11 mouse cellular contexts compared by ENCODE assay signal in genomic region chr13:43200473-43200872, GRCm38 (mm10). TPM values are rescaled to one million over a fixed set of nuclear protein-coding genes. Genes with fewer than 3 reads are reported as not detected.
DNase-seq lines count a peak whose midpoint lies in the region; ATAC-seq and TF ChIP-seq lines count a peak whose summit lies in the region.
"Had no signal": no experiment of that assay in that cellular context is flagged by ENCODE, and none has a peak within 500 bp of the region (broad histone marks: within the 10 kb centered on the region; RNA-seq: fewer than 3 reads in every experiment).

No protein-coding gene starts in this region.

- ATAC-seq in forebrain, embryonic 15.5 days (replicated peaks): 0 out of 2 replicates have a peak, but pooled peaks have one; percentile 16
- ATAC-seq: forebrain, embryonic 13.5 days had no signal

- peaks cover 3% of the 10 kb centered on the region; the same call in 1 of the 2 replicates for H3K36me3 ChIP-seq in forebrain, embryonic 15.5 days
- H3K36me3 ChIP-seq in forebrain, embryonic 10.5 days (replicated peaks): peaks cover 5% of the 10 kb centered on the region; the same call in 1 of the 2 replicates
- H3K36me3 ChIP-seq in E14TG2a.4 (ENCODE audit: insufficient read depth, low read length): peaks cover 72% of the 10 kb centered on the region
- H3K36me3 ChIP-seq: embryonic facial prominence, embryonic 12.5 days had no signal

- H3K4me3 ChIP-seq in forebrain, embryonic 15.5 days: no peak overlapping the region
- no peak overlapping the region for H3K4me3 ChIP-seq in forebrain, embryonic 10.5 days
- H3K4me3 ChIP-seq in layer of hippocampus, adult 2 months: no peak overlapping the region
- peak overlapping the region; percentile 66 for H3K4me3 ChIP-seq in E14TG2a.4 (replicated peaks; ENCODE audit: low read length)
- H3K4me3 ChIP-seq: embryonic facial prominence, embryonic 12.5 days; forebrain, embryonic 13.5 days had no signal

- DNase-seq in forebrain, embryonic 10.5 days (ENCODE audit: extremely low spot score, low spot score): no peak
- DNase-seq in layer of hippocampus, adult 2 months (ENCODE audit: low spot score in 2 of 2): no peak
- DNase-seq in layer of hippocampus, adult 18-20 months (ENCODE audit: low spot score in 2 of 2): no peak
- peak; percentile 48 for DNase-seq in ZHBTc4 (ENCODE audit: low read depth, low spot score)
- no peak for DNase-seq in c-Kit-positive CD71-positive TER-119-positive erythroid progenitor cells, embryonic 14.5 days (ENCODE audit: low spot score)
- no peak for DNase-seq in left cerebral cortex, adult 11 months (ENCODE audit: low spot score)
- DNase-seq: lung, adult 2 months had no signal

- no peaks in the 10 kb centered on the region for H3K4me1 ChIP-seq in forebrain, embryonic 15.5 days
- peaks cover 21% of the 10 kb centered on the region; the same call in 1 of the 2 replicates for H3K4me1 ChIP-seq in forebrain, embryonic 10.5 days
- H3K4me1 ChIP-seq in E14TG2a.4 (replicated peaks; ENCODE audit: low read depth, low read length): peaks cover 65% of the 10 kb centered on the region
- H3K4me1 ChIP-seq: embryonic facial prominence, embryonic 12.5 days; forebrain, embryonic 13.5 days had no signal

- H3K4me2 ChIP-seq in forebrain, embryonic 15.5 days (replicated peaks): no peak overlapping the region
- H3K4me2 ChIP-seq: embryonic facial prominence, embryonic 12.5 days; forebrain, embryonic 13.5 days had no signal

- no peak overlapping the region for H3K9ac ChIP-seq in forebrain, embryonic 15.5 days (replicated peaks)
- H3K9ac ChIP-seq: embryonic facial prominence, embryonic 12.5 days; forebrain, embryonic 13.5 days had no signal

- H3K9me3 ChIP-seq in forebrain, embryonic 15.5 days: no peaks in the 10 kb centered on the region
- H3K9me3 ChIP-seq in forebrain, embryonic 10.5 days: no peaks in the 10 kb centered on the region
- no peaks in the 10 kb centered on the region for H3K9me3 ChIP-seq in E14TG2a.4 (ENCODE audit: low read length)
- H3K9me3 ChIP-seq: embryonic facial prominence, embryonic 12.5 days; forebrain, embryonic 13.5 days had no signal

- WGBS in forebrain, embryonic 15.5 days: 74% methylated on average over 22 of the region's 22 CpGs
- WGBS in forebrain, embryonic 10.5 days: 69% methylated on average over 22 of the region's 22 CpGs

- no peaks in the 10 kb centered on the region for H3K27me3 ChIP-seq in forebrain, embryonic 15.5 days
- H3K27me3 ChIP-seq in forebrain, embryonic 10.5 days (ENCODE audit: poor library complexity, severe bottlenecking): peaks cover 8% of the 10 kb centered on the region; the same call in 1 of the 2 replicates
- no peaks in the 10 kb centered on the region for H3K27me3 ChIP-seq in E14TG2a.4 (ENCODE audit: insufficient read depth, low read length)
- H3K27me3 ChIP-seq: embryonic facial prominence, embryonic 12.5 days; forebrain, embryonic 13.5 days had no signal

- no peak for TF ChIP-seq CTCF in layer of hippocampus, adult 2 months (conservative IDR thresholded peaks at IDR 0.05)
- TF ChIP-seq CTCF in E14TG2a.4 (conservative IDR thresholded peaks at IDR 0.05; ENCODE audit: low read length): no peak

- no peak overlapping the region for H3K27ac ChIP-seq in forebrain, embryonic 15.5 days (replicated peaks)
- H3K27ac ChIP-seq in forebrain, embryonic 10.5 days: no peak overlapping the region
- peak overlapping the region; percentile 63 for H3K27ac ChIP-seq in layer of hippocampus, adult 2 months
- H3K27ac ChIP-seq: embryonic facial prominence, embryonic 12.5 days; forebrain, embryonic 13.5 days had no signal

RNA-seq across cellular contexts. Expression of gene Tbc1d7, which starts 29.2 kb away (rescaled TPM):
- polyA plus RNA-seq in forebrain, embryonic 15.5 days (2015; fragmentation: Nextera tagmentation; extraction: Ambion mirVana): 79.1 and 79.9 TPM in 2 replicates
- 69.1 and 69.8 TPM in 2 replicates for polyA plus RNA-seq in forebrain, embryonic 10.5 days (2016; fragmentation: Nextera tagmentation; extraction: Ambion mirVana)
- total RNA-seq in layer of hippocampus, adult 2 months (2021): 10 to 100 TPM; 26.0 to 27.2 TPM
- total RNA-seq in layer of hippocampus, adult 18-20 months (2021): 10 to 100 TPM; 24.4 to 29.3 TPM
